Mouse (Mus musculus): Measurements from ENCODE around the gene Pus1.

Pus1 gene

DNA sequence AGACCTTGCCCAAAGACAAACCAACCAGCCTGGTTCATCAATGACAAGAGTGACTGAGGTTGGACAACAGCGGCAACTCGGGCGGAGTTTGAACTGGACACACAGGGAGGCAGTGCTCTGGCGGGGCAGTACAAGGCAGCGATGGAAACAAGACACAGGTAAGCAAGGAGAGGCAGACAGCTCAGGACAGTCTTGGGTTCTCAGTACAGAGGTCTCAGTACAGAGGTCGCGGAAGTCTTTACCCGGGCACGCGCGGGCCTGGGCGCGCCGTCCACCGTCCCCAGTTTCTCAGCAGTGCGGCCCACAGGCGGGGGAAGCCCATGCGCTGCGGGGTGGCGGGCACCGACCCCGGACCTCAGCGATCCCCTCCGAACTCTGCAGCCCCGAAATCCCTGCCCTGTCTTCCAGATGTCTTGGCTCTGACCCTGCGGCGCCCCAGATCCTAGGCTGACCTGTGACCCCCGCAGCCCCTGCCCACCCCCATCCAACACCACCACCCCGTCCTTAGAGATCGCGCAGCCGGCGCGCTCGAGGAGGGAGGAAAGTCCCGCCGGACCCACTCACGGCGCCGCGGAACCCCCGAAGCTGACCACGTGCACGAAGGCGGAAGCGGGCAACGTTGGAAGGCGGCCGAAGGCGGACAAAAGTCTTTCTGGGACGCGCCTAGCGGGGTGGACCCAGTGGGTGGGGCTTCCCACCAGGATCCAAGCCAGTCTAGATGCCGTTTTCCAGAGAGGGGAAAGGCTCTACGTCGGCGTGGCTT, at the start of gene Pus1:
TSS of gene Pus1 (minus strand) at position 662 of the 763 bp plus-strand sequence.
- DNase-seq, result peak; percentile 91

DNA sequence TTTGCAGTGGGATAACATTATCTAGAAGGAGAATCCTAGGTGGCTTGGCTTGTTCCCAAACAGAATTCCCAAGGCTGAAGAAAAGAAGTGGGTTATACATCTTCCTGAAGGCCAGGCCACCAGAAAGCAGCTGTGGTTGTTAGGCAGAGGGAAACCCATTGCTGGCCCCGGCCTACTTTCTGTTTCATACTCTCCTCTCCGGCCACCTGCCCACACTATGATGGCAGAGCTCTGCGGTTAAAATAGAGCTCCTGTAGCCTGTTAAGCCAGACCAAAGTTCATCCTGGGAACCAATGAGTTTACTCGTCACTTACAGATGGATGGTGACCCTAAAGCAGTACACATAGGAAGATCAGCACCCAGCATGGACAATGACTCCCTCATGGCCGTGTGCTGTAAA, 47.1 kb upstream of the Pus1 start:
- DNase-seq, result no peak

- DNase-seq, result peak; percentile 72
Measured at GRCm38 (mm10) chr5:110826781-110827495, 46.5 kb upstream of the Pus1 start.

GRCm38 (mm10) chr5:110824421-110824820, 44.0 kb upstream of the Pus1 start:
- no peak for DNase-seq

DNA sequence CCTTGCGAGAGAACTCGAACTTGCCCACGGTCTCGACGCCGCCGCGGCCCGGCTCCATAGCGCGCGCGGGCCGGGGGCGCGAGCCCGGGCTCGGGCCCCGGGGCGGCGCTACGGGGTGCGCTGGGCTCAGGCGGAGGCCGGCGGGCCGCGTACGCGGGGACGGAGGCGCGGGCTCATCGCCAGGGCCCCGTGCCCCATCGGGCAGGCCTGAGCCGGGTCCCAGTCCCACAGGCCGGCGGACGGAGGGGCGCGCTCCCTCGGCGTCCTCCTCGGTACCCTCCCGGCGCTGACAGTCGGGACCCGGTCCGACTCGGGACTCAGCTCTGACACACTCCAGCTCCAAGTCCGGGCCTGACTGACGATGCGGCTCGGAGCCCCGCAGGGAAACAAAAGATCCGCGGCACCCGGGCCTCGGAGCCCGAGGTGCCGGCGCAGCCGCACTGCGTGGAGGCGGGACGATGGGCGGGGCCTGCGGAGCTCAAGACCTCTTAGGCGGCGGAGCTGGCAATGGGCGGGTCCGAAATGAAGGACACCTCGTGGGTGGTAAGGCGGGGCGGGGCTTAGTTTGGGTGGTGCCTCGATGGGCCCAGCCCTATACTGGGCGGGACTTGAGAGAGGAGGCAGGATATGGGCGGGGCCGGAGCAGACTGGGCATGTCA, 29.3 kb upstream of the Pus1 start, which contains the start of gene Ulk1:
TSS of gene Ulk1 (minus strand) at position 431 of the 659 bp plus-strand sequence.
- peak; percentile 100 for DNase-seq

- peak; percentile 61 for DNase-seq
Measured at GRCm38 (mm10) chr5:110808821-110809666, 28.6 kb upstream of the Pus1 start.

GRCm38 (mm10) chr5:110808061-110808631, 27.7 kb upstream of the Pus1 start:
- peak; percentile 91 for DNase-seq

GRCm38 (mm10) chr5:110807453-110807852, 27.0 kb upstream of the Pus1 start:
- no peak for DNase-seq

DNA sequence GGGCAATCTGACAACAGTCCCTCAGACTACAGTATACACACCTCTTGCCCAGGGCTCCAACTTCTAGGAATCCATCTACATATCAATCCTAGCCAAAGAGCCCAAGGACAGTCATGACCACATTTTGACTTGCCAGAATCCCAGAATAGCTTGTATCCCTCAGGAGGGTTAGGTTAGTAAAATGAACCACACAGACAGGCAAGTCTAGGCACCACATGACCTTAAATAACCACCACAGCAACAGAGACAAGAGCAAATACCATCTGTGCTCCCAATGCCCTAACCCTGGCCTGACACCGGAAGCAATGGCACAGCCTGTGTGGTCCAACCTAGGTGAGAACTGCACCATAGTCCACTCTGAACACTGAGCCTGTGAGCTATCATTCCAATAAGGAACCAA, 26.2 kb upstream of the Pus1 start:
- DNase-seq, result no peak

GRCm38 (mm10) chr5:110806154-110806553, 25.7 kb upstream of the Pus1 start:
- DNase-seq, result no peak

DNA sequence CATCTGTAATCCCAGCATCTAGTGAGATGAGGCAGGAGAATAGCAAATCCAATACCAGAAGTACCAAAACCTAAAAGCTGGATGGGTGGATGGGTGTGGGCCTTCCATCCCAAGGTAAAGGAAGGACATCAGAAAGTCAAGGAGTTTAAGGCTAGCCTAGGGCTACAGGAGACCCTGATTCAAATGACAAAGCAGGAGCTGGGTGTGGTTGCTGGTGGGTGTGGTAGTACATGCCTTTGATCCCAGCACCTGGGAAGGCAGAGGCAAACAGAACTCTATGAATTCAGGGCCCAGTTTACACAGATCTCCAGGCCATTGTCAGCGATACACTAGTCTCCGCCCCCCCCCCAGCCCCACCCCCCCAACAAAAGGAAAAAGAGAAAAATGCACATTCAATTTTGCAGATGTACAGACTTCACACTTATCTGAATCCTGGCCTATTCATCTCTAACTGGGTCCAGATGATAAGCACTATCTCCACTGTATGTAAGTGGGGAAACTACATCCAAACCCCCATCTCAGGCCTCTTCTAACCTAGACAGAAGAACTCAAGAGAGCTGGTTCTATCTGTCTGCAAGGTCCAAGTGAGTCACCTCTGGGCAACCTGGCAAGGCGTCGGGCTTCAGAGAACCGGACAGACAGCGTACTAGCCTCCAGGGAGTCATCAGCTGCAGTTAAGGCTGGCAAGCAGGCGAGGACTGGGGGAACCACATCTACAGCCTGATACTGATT, 23.7 kb upstream of the Pus1 start:
- no peak for DNase-seq

DNA sequence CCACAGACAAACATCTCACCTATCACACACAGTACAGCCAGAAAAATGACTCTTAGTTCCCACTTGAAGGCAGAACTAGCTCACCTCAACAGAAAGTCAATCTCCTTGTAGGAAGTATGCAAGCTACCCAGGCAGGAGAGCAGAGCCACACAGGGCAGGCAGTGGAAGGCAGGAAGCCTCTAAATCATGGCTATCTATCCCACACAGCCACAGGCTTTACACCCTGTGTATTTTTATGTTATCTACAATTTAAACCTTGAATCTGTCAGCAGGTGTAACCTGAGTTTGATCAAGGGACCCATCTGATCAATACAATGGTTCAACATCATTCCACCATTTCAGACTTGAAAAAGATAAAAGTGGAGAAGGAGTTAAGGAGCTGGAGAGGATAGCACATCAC, 22.4 kb upstream of the Pus1 start:
- DNase-seq, result no peak

DNA sequence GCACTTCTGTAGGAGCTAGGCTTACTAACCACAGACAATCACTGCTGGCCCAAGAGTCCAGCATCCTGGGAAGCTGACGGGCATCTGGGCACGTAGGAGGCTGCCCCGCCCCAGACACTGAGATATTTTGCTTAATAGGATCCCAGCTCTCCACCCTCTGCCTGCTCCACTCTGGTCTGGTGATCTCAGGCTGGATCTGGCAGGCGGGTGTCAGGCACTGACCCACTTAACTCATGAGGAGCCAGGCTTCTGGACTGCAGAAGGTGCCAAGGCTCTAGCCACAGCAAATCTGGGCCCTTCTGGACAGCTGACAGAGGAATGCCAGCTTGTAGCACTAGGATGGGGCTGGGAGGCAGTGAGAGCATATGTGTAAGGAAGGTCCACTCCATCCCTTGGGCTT, 21.7 kb upstream of the Pus1 start:
- DNase-seq, result peak; percentile 51

DNA sequence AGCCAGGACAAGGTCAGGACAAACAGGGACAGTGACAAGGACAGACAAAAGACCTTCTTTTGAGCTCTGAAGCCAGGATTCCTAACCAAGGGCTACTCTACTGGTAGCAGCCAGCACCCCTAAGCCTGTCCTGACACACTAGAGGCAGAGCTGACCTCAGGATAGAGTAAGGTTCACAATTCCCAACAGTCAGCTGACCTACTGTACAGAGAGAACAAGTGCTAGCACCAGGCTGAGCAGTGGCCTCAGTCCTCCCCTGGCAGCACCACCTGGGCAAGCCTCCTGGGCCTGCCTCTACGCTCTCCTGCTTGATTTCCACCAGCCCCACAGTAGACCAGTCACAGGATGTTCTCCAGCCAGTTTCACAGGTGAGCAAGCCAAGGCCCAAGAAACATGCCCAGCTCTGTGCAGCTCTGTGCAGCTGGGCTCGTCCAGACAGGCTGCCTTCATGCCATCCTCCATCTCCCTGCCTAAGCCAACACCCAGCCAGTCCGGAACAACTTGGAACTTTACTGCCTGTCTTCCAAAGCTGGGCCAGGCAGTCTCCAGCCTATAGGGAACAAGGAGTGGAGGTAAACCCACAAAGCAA, 20.7 kb upstream of the Pus1 start:
- no peak for DNase-seq

GRCm38 (mm10) chr5:110797696-110798095, 17.2 kb upstream of the Pus1 start:
- DNase-seq, result peak; percentile 85

DNA sequence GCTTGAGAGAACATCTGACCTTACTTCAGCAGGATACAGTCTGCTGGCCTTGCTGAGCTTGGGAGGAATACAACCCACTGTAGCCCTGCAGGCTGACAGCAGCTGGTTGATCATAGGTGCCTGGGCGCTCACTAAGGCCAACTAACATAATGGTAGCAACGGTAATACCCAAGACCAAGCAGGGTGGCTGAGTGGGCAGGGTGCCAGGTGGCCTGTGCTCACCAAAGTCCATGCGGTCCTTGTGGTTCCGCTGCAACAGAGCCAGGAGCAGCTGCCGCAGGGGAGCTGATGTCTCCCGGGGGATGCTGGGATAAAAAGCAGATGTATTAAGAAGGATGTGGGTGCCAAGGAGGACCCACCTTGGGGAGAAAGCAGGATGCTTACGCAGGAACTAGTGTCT, 13.9 kb upstream of the Pus1 start:
- DNase-seq, result peak; percentile 63

- no peak for DNase-seq
Measured at GRCm38 (mm10) chr5:110788684-110789083, 8.2 kb upstream of the Pus1 start.

DNA sequence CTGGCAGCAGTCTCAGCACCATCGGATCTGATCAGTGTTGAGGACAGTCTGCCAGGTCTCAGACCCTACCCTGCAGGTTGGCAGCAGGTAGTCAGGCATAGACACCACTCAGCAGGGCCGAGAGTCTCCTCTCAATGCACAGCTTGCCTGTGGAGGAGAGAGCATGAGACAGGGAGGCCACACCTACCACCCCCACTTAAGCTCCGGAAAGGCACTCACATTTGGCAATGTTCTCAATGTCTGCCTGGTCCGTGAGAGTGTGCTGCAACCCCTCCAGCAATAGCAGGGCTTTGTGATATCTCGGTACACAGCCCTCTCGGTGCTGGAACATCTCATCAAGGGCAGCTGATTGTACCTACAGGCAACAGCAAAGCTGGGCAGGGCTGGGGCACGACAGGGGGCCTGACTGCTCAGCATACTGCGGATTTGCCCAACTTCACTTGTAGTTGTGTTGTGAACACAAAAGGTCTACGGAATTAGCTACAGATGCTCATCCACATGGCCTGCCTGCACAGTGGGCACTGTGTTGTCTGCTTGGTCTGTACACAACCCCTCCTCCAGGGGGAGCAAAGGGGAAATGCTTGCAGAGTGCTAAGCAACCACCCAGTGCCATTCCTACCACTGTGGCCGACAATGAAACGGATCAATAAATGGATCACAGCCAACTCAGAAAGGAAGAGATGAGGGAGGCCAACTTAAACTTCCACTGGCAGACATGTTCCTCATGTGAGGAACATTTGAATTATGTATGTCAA, 5.8 kb upstream of the Pus1 start:
- DNase-seq, result no peak

GRCm38 (mm10) chr5:110783150-110783549, 2.7 kb upstream of the Pus1 start:
- no peak for DNase-seq

DNA sequence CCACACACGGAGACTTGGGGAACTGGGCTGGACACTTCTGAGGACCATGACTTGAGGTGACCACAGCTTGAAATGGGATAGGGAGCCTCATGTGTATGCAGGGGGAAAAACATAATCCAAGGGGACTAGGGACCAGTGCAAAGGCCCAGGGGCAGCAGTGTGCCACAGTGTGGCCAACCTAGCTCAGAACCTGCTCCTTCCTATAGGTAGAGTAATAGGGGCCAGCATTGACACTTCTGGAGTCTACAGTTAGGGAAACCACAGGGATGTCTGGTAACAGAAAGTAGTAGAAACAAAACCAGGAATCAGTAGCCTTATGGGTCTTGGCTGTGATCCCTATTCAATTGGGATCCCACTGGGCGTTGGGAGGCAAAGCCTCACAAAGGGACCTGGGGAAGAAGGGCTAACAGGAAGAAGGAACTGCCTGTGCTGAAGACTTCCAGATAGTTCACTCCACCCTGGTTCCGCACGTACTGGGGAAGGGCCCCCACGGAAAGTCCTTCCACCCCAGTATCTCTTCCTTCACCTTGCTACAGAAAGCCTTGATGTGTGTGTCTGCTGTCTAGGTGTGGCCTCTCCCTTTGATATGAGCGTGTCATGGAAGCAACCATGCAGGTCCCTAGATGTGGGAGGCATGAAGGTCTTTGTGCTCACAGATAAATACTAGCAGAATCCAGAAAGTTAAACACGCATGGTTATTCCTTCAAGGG, 1.2 kb upstream of the Pus1 start:
- no peak for DNase-seq

Data from kidney, adult 11 months (tissue).